Mouse (Mus musculus) limb, embryonic 11.5 days (tissue): ENCODE measurements around the gene Tbc1d24. TPM values are rescaled to one million over a fixed set of nuclear protein-coding genes. Genes with fewer than 3 reads are reported as not detected.
A peak's percentile ranks its signal among the peaks of the same experiment; 100 is the strongest.

Experiments
- ATAC-seq: fragments of 200-750 bp; cut with Nextera tagmentation; 2 replicates; pipeline ENCODE4 v1.8.0; 2017; ENCODE audit warnings: low read depth; ENCODE audit not compliant: insufficient number of reproducible peaks, low FRiP score, low TSS enrichment
- DNase-seq: peaks from one replicate; pipeline ENCODE4 v3.0.0-alpha.2; 2015; ENCODE audit warnings: low spot score
- H3K27ac ChIP-seq: fragments of 300-500 bp; sonication (generic); replicated peaks from 2 replicates; pipeline ENCODE4 v1.5.1; 2014; ENCODE audit warnings: low read depth, mild to moderate bottlenecking, low read length
- H3K27me3 ChIP-seq: fragments of 300-500 bp; sonication (generic); 2 replicates; pipeline ENCODE4 v1.6.1; 2014; ENCODE audit warnings: mild to moderate bottlenecking, low read length, mixed read lengths; ENCODE audit not compliant: control insufficient read depth, insufficient read depth
- H3K36me3 ChIP-seq: fragments of 300-500 bp; sonication (generic); 2 replicates; pipeline ENCODE4 v1.6.1; 2014; ENCODE audit warnings: mild to moderate bottlenecking, low read length, moderate library complexity, mixed read lengths; ENCODE audit not compliant: control insufficient read depth, insufficient read depth
- H3K4me1 ChIP-seq: fragments of 300-500 bp; sonication (generic); 2 replicates; pipeline ENCODE4 v1.6.1; 2014; ENCODE audit warnings: low read length, mixed read lengths; ENCODE audit not compliant: control insufficient read depth, insufficient read depth
- H3K4me2 ChIP-seq: fragments of 300-500 bp; sonication (generic); 2 replicates; pipeline ENCODE4 v1.6.1; 2014; ENCODE audit warnings: low read depth, mild to moderate bottlenecking, moderate library complexity; ENCODE audit not compliant: severe bottlenecking
- H3K4me3 ChIP-seq: fragments of 300-500 bp; sonication (generic); 2 replicates; pipeline ENCODE4 v1.5.1; 2014; ENCODE audit warnings: low read depth, low read length
- H3K9ac ChIP-seq: fragments of 300-500 bp; sonication (generic); 2 replicates; pipeline ENCODE4 v1.6.1; 2014; ENCODE audit warnings: mild to moderate bottlenecking, low read length
- H3K9me3 ChIP-seq: fragments of 300-500 bp; sonication (generic); 2 replicates; pipeline ENCODE4 v1.6.1; 2016; ENCODE audit warnings: low read length; ENCODE audit not compliant: control insufficient read depth
- WGBS: fragments of 180-500 bp; shearing (Covaris S2); extraction: QIAGEN DNeasy Blood & Tissue Kit; methylation state at CpG from one replicate; pipeline ENCODE4 v1.1.7; 2014; 5-methylcytosine and 5-hydroxymethylcytosine counted together
- polyA plus RNA-seq: library from polyadenylated mRNA; unstranded; fragments of >200 nt; fragmentation: Nextera tagmentation; extraction: Ambion mirVana; gene quantifications from 2 replicates; pipeline ENCODE4 v1.2.1, GENCODE M21; 2014

Tbc1d24 gene
- polyA plus RNA-seq, 1 experiment from 2014 or later = 5.2 TPM

DNA sequence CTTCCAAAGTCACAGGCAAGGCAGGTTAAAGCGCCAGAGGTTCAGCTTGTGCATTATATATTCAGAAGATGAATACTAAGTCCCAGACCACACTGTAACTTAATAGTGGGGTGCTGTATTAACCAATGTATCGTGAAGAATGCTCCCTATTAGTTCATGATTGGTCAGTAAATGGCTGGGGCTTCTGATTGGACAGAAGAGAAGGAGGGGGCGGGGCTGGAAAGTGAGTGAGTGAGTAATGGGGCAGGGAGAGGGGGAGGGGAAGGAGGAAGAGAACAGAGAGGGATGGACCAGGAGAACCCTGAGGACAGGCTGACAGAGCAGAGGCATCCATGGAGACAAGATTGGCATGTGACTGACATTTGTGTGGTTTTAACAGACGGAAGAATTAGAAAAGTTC lies 11.5 kb upstream of the Tbc1d24 start:
- no peak for DNase-seq
- H3K9ac ChIP-seq = no peak overlapping the region
- 69% methylated on average over 4 of the region's 4 CpGs for WGBS
- H3K4me1 ChIP-seq = peaks cover 8% of the 10 kb centered on the region
- H3K4me2 ChIP-seq = no peak overlapping the region
- no peak overlapping the region for H3K4me3 ChIP-seq
- ATAC-seq = no peak
- no peak overlapping the region for H3K27ac ChIP-seq
- no peaks in the 10 kb centered on the region for H3K9me3 ChIP-seq
- H3K36me3 ChIP-seq = peaks cover 8% of the 10 kb centered on the region; the same call in 1 of the 2 replicates
- H3K27me3 ChIP-seq = no peaks in the 10 kb centered on the region

DNA sequence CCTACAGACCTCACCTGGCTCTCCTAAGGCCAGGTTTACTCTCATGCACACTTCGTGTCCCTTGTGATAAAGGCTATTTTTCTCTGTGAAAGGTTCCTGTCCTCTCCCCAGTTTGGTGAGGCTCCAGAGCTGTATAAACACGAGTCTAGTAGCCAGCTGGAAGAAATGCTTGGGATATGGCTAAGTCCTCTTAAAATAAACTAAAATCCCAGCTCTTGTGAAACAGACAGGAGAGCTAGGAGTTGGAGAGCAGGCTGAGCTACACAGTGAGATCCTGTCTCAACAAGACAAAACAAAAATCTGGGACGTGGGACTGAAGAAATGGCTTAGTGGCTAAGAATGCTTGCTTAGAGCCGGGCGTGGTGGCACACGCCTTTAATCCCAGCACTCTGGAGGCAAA lies 7.8 kb upstream of the Tbc1d24 start:
- no peak overlapping the region for H3K27ac ChIP-seq
- no peaks in the 10 kb centered on the region for H3K9me3 ChIP-seq
- DNase-seq = no peak
- H3K4me2 ChIP-seq = no peak overlapping the region
- H3K9ac ChIP-seq = no peak overlapping the region
- peaks cover 32% of the 10 kb centered on the region for H3K4me1 ChIP-seq
- H3K4me3 ChIP-seq = no peak overlapping the region
- 79% methylated on average over 6 of the region's 6 CpGs for WGBS
- H3K27me3 ChIP-seq = no peaks in the 10 kb centered on the region
- no peak for ATAC-seq
- peaks cover 7% of the 10 kb centered on the region; the same call in 1 of the 2 replicates for H3K36me3 ChIP-seq

DNA sequence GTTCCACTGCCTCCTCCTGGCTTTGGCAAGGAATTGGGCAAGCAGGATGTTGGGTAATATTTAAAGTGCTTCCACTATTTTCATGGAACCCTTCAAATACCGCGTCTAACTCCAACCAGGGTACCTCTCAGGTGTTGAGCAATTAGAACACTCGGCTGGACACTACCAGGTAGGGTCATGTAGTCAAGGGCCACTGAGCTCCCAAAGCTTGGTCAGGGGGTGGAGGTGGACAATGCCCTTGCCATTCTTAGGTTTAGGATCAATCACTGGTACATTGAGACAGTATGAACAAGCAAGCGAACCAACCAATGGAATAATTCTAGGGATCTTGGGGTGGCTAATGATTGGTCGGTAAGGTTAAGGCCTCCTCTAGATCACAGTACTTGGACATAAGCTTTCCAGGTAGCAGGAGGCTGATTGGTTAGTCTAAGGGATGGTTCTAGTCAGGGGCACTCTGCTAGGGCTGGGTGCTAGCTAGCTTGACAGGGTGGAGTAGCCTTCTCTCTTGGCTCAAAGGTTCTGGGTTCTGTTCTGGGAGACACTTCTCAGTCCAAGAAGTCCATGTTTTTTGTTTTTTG lies 7.2 kb upstream of the Tbc1d24 start:
- H3K36me3 ChIP-seq = peaks cover 5% of the 10 kb centered on the region; the same call in 1 of the 2 replicates
- H3K4me1 ChIP-seq = peaks cover 38% of the 10 kb centered on the region
- no peaks in the 10 kb centered on the region for H3K9me3 ChIP-seq
- no peak overlapping the region for H3K9ac ChIP-seq
- WGBS = 39% methylated on average over 5 of the region's 5 CpGs
- peak overlapping the region; percentile 88 for H3K27ac ChIP-seq
- peak overlapping the region; percentile 38 for H3K4me3 ChIP-seq
- no peaks in the 10 kb centered on the region for H3K27me3 ChIP-seq
- ATAC-seq = no peak
- peak overlapping the region; percentile 74 for H3K4me2 ChIP-seq
- no peak for DNase-seq

DNA sequence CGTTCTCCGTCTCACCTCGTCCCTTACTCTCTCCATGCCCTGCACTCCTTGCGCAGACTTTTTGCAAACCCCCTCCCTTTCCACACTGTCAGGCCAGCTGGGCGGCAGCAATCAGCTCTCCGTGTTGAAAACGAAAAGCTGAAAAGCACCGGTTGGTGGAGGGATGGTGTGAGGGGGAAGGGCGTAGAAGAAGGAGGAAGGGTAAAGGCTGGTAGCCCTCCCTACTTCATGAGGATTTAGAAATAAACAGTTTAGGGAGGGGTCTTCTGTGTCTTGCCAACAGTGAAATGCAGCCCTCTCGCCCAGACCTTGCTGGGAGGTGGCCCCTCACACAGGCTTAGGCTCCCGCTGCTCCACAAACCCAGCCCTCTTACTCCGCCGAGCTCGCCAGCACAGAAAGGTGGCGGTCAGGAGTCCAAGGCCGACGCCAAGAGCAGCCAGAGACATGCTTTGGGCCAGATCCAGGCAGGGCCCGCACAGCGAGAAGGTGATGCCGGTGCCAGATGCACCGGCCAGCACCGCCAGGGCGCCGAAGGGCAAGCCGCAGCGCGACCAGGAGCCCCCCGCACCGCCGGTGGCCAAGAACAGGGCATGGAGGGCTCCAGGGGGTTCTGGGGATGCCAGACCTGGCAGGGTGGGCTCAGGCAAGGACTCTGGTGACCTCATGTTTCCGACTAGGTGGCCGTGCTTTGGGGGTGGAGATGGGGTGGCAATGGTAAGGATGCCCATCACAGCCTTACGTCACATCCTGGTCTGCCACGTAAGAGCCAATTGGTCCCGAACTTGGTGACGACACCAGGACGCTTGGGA lies 6.5 kb upstream of the Tbc1d24 start:
- H3K4me2 ChIP-seq = peak overlapping the region; percentile 74
- H3K9me3 ChIP-seq = no peaks in the 10 kb centered on the region
- no peaks in the 10 kb centered on the region for H3K27me3 ChIP-seq
- peaks cover 2% of the 10 kb centered on the region; the same call in 1 of the 2 replicates for H3K36me3 ChIP-seq
- ATAC-seq (peak; percentile 14), DNase-seq (peak; percentile 87)
- WGBS = under 1% methylated on average over 37 of the region's 37 CpGs
- H3K27ac ChIP-seq = peak overlapping the region; percentile 88
- peak overlapping the region; percentile 38 for H3K4me3 ChIP-seq
- peaks cover 44% of the 10 kb centered on the region for H3K4me1 ChIP-seq
- H3K9ac ChIP-seq = peak overlapping the region; percentile 62

DNA sequence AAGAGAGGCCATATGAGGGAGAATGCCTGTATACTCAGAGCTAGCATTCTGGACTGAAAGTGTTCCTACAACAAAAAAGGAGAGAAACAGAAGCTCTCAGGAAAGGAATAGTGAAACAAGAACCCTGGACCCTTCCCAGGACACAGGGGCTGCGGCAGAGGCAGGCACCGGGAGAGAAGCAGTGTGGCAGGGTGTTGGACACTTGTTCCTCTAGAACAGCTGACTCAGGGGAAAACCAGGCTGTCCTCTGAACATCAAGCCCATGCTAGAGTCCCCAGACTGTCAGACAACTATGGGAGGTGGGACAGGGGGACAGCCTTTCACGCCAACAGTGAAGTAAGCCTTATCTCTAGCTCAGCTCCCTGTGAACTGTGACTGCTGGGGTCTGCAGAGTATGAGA lies 5.2 kb upstream of the Tbc1d24 start:
- Histone ChIP-seq H3K27me3 (peaks cover 3% of the 10 kb centered on the region; the same call in 1 of the 2 replicates), H3K36me3 (no peaks in the 10 kb centered on the region; the same call in 1 of the 2 replicates), H3K9ac (no peak overlapping the region; the same call in 1 of the 2 replicates), H3K9me3 (no peaks in the 10 kb centered on the region), H3K4me1 (peaks cover 57% of the 10 kb centered on the region), H3K4me2 (peak overlapping the region; percentile 74; the same call in 1 of the 2 replicates), H3K4me3 (no peak overlapping the region), H3K27ac (peak overlapping the region; percentile 88)
- DNase-seq (no peak), ATAC-seq (no peak)
- 82% methylated on average over 3 of the region's 3 CpGs for WGBS

DNA sequence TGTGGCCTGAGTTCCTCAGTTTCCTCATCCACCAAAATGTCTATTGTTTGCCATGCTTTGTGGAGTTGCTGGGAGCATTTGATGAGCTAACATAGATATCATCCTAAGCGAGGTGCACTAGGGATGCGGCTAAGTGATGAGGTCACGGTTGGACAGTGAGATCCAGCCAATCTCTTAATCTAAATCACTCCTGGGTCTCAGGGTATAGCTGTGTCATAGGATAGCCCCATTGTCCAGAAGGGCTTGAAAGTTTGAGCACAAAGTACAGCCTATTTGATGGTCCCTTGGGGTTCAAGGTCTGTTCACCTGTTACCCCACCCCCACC lies 4.5 kb upstream of the Tbc1d24 start:
- Histone ChIP-seq H3K27ac (peak overlapping the region; percentile 88), H3K9me3 (no peaks in the 10 kb centered on the region), H3K4me2 (peak overlapping the region; percentile 86), H3K4me3 (no peak overlapping the region), H3K36me3 (no peaks in the 10 kb centered on the region; the same call in 1 of the 2 replicates), H3K27me3 (peaks cover 3% of the 10 kb centered on the region; the same call in 1 of the 2 replicates), H3K4me1 (peaks cover 57% of the 10 kb centered on the region), H3K9ac (0 out of 2 replicates have a peak overlapping the region, but pooled peaks have one; percentile 40)
- no peak for DNase-seq
- no peak for ATAC-seq
- WGBS = 80% methylated on average over 3 of the region's 3 CpGs

DNA sequence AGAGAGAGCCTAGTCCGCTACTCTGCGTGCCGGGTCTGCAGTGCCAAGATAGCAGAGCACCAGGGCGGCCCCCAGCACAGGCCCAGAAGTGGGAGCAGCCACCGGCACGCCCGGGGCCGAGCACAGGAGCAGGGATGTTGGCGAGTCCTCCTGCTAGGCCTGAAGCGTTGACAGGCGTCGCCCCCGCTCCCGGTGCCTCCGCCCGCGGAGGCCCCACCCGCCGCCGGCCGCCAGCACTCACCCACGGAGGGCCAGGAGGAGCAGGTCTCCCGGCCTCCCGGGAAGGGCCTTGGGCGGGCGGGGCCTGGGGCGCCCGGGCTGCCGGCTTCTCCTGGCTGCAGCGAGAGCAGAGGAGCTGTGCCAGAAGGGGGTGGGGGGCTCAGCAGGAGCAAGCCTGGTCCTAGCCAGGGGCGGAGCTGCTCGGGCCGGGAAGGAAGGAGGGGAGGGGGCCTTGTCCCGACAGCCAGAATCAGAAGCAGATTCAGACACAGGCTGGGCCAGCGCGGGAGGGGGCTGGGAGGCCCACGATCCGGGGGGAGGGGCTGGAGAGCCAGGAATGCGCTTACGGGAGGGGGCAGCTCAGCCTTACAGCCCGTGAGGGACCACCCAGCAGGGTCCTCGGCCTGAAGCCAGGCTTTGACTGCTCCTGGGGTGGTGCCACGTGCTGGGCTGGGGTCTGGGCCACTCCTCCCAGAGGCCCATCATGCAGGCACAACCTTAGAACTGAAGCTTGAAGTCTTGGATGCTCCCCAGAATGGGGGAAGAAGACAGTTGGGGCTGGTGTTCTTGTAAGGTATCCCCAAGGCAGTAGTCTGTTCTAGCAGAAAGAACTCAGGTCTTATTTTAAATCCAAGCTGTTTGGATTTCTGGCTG lies 3.9 kb upstream of the Tbc1d24 start, which contains the start of gene Ntn3:
Gene Ntn3, minus strand, starts transcription at position 489 of the 873 bp plus-strand sequence.
- H3K4me1 ChIP-seq = peaks cover 63% of the 10 kb centered on the region
- H3K4me3 ChIP-seq = peak within 1 kb of the TSS; percentile 62

DNA sequence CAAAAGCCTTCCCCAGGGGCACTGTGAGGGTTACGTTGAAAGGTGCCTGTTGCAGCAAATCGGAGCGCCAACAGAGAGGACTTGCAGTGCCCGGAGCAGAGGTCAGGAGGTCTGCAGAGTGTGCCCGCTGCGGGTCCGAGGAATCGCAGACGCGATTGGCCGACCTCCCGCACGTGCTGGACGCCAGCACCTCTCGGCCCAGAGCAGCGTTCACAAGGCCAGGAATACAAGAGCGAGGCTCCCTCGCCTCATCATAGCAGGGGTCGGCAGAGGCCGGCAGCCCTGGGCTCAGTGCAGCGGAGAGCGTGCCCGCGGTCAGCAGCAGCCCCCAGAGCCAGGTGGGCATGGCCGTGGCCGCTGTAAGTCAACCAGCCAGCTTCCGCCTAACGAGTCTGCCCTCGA lies 3.3 kb upstream of the Tbc1d24 start:
- Histone ChIP-seq H3K4me2 (peak overlapping the region; percentile 86), H3K9ac (peak overlapping the region; percentile 78), H3K9me3 (no peaks in the 10 kb centered on the region), H3K36me3 (no peaks in the 10 kb centered on the region), H3K4me3 (peak overlapping the region; percentile 62), H3K4me1 (peaks cover 64% of the 10 kb centered on the region), H3K27me3 (peaks cover 3% of the 10 kb centered on the region; the same call in 1 of the 2 replicates), H3K27ac (peak overlapping the region; percentile 88)
- ATAC-seq (0 out of 2 replicates have a peak, but pooled peaks have one; percentile 0), DNase-seq (peak; percentile 74)
- under 1% methylated on average over 29 of the region's 29 CpGs for WGBS

More for the DNA sequence above, 3.9 kb upstream of the Tbc1d24 start, which contains the start of gene Ntn3:
- H3K36me3 ChIP-seq = no peaks in the 10 kb centered on the region
- no peaks in the 10 kb centered on the region for H3K9me3 ChIP-seq
- peak within 1 kb of the TSS; percentile 86 for H3K4me2 ChIP-seq
- H3K27me3 ChIP-seq = peaks cover 3% of the 10 kb centered on the region; the same call in 1 of the 2 replicates
- H3K27ac ChIP-seq = peak within 1 kb of the TSS; percentile 88
- peak within 1 kb of the TSS; percentile 78 for H3K9ac ChIP-seq
- under 1% methylated on average over 36 of the region's 43 CpGs for WGBS
- DNase-seq (peak; percentile 94), ATAC-seq (peak; percentile 78)
